Mouse (Mus musculus) myocyte (in vitro differentiated cells): ENCODE measurements around the gene Edem3. TPM values are rescaled to one million over a fixed set of nuclear protein-coding genes. Genes with fewer than 3 reads are reported as not detected.

Experiments
- H3K27me3 ChIP-seq: one replicate; pipeline ENCODE4 v1.6.1; 2011; ENCODE audit not compliant: control insufficient read depth, insufficient read depth, insufficient read length
- H3K36me3 ChIP-seq: one replicate; pipeline ENCODE4 v1.6.1; 2011; ENCODE audit not compliant: control insufficient read depth, insufficient read depth
- H3K4me2 ChIP-seq: one replicate; pipeline ENCODE4 v1.6.1; 2011; ENCODE audit warnings: low read depth, control low read depth
- H3K4me3 ChIP-seq: one replicate; pipeline ENCODE4 v1.5.1; 2011; ENCODE audit warnings: mild to moderate bottlenecking, control low read depth, moderate library complexity
- H3K79me2 ChIP-seq: one replicate; pipeline ENCODE4 v1.6.1; 2011; ENCODE audit not compliant: control insufficient read depth, insufficient read depth
- H3ac ChIP-seq: one replicate; pipeline ENCODE4 v1.6.1; 2011; ENCODE audit not compliant: control insufficient read depth, insufficient read length
- CEBPB ChIP-seq: IDR thresholded peaks from 2 replicates; pipeline ENCODE4 v1.6.1; 2011; ENCODE audit warnings: mild to moderate bottlenecking, moderate library complexity; ENCODE audit not compliant: poor library complexity, insufficient read depth, severe bottlenecking
- E2F4 ChIP-seq: IDR thresholded peaks from one replicate; pipeline ENCODE4 v1.6.1; 2011; ENCODE audit warnings: mild to moderate bottlenecking, control low read depth, moderate library complexity; ENCODE audit not compliant: insufficient read depth
- MAX ChIP-seq: IDR thresholded peaks from one replicate; pipeline ENCODE4 v1.6.1; 2011; ENCODE audit warnings: low read depth, mild to moderate bottlenecking, control low read depth
- MYOD1 ChIP-seq, 3 experiments: IDR thresholded peaks; one replicate each; pipeline ENCODE4 v1.6.1; 2011; ENCODE audit warnings: control low read depth in 2 of 3, low read depth in 2 of 3, mild to moderate bottlenecking in 2 of 3, moderate library complexity in 1 of 3; ENCODE audit not compliant: insufficient read length in 2 of 3, control insufficient read depth in 1 of 3
- MYOG ChIP-seq, 3 experiments: IDR thresholded peaks; one replicate each; pipeline ENCODE4 v1.6.1; 2011; ENCODE audit warnings: control low read depth in 2 of 3, low read depth in 2 of 3, mild to moderate bottlenecking in 2 of 3; ENCODE audit not compliant: insufficient read length in 2 of 3, control insufficient read depth in 1 of 3, insufficient read depth in 1 of 3
- POLR2A ChIP-seq: IDR thresholded peaks from one replicate; pipeline ENCODE4 v1.6.1; 2011; ENCODE audit warnings: low read depth, mild to moderate bottlenecking, control low read depth, moderate library complexity; ENCODE audit not compliant: insufficient read length
- POLR2AphosphoS2 ChIP-seq: IDR thresholded peaks from one replicate; pipeline ENCODE4 v1.6.1; 2011; ENCODE audit warnings: low read depth, control low read depth; ENCODE audit not compliant: insufficient read length
- REST ChIP-seq: IDR thresholded peaks from one replicate; pipeline ENCODE4 v1.6.1; 2011; ENCODE audit warnings: mild to moderate bottlenecking, control low read depth, moderate library complexity; ENCODE audit not compliant: insufficient read depth, insufficient read length
- SRF ChIP-seq: IDR thresholded peaks from one replicate; pipeline ENCODE4 v1.6.1; 2011; ENCODE audit warnings: low read depth; ENCODE audit not compliant: control insufficient read depth, insufficient read length
- TCF12 ChIP-seq: IDR thresholded peaks from one replicate; pipeline ENCODE4 v1.6.1; 2011; ENCODE audit warnings: mild to moderate bottlenecking, control low read depth; ENCODE audit not compliant: poor library complexity, insufficient read depth, severe bottlenecking
- TCF3 ChIP-seq: IDR thresholded peaks from one replicate; pipeline ENCODE4 v1.6.1; 2011; ENCODE audit warnings: low read depth, control low read depth; ENCODE audit not compliant: insufficient read length
- USF1 ChIP-seq: IDR thresholded peaks from one replicate; pipeline ENCODE4 v1.6.1; 2011; ENCODE audit warnings: low read depth, mild to moderate bottlenecking, control low read depth, moderate library complexity
- polyA plus RNA-seq: library from polyadenylated mRNA; unstranded; fragments of >200 nt; fragmentation: generic; extraction: Trizol; gene quantifications from one replicate; pipeline ENCODE4 v1.2.1, GENCODE M21; 2012; ENCODE audit warnings: missing spikeins

The Edem3 gene
- polyA plus RNA-seq, 1 experiment = 10.0 TPM

DNA sequence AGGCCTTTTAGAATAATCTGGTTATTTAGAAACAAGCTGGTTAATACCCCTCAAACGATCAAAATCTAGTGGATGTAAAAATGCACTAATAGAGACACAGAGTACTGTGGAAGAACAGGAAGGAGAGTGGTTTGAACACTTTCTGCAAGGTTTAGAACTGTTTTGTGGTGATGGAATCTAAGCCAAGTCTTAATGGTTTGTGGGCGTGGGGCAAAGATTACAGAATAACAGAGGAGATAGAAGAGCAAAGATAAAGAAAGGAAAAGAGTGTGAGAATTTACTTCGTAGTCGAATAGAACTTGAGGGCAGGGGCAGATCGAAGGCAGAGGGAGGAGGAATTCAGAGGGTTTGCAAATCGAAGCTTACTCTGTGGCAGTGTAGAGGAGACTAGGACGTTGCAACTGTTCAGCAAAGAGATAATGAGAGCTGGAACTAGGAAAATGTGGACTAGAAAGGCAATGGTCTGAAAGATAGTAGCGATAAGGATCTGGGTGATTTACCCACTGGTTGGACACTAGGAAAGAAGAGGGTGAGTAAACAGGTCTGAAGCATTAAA lies 1.7 kb upstream of the Edem3 start:
- H3K27me3 ChIP-seq = no peaks in the 10 kb centered on the region
- H3K79me2 ChIP-seq = peaks cover 28% of the 10 kb centered on the region
- H3K4me2 ChIP-seq = no peak overlapping the region
- no peak overlapping the region for H3K4me3 ChIP-seq
- H3K36me3 ChIP-seq = no peaks in the 10 kb centered on the region
- no peak for TF ChIP-seq E2F4
- TF ChIP-seq TCF3 = no peak
- no peak for TF ChIP-seq SRF
- TF ChIP-seq CEBPB = no peak
- no peak for TF ChIP-seq USF1
- no peak for TF ChIP-seq POLR2AphosphoS2
- H3ac ChIP-seq = no peak overlapping the region

DNA sequence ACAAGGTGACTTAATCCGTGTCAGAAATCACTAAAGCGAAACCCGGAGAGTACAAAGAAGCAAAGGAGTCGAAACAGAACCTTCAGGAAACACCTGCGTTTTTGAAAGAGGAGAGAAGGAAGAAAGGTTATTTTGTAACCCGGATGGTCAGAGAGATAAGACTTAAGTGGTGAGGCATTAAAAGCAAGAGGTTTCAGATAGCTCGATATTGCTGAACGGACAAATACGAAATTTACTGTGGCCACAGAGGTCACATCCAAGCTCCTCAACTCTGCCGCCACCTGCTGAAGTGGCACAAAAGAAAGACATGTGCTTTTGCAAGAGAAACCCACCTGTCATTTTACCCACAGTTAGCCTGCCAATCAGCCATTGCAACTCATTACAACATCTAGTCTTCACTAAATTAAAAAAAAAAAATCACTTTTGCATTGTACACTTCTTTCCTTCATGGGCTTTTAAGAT lies 1.1 kb upstream of the Edem3 start:
- H3K36me3 ChIP-seq = no peaks in the 10 kb centered on the region
- TF ChIP-seq SRF (no peak), USF1 (no peak), CEBPB (peak; percentile 79), MYOD1 (IDR thresholded peaks at IDR 0.05; ENCODE audit: control insufficient read depth in 1 of 3, insufficient read length in 2 of 3, low read depth in 2 of 3) (peak in 1 of 3 experiments; percentile 36), TCF12 (no peak), MYOG (IDR thresholded peaks at IDR 0.05; ENCODE audit: control insufficient read depth in 1 of 3, insufficient read depth in 1 of 3, insufficient read length in 2 of 3, low read depth in 2 of 3) (peak in 1 of 3 experiments; percentile 46)
- H3ac ChIP-seq = no peak overlapping the region
- H3K4me2 ChIP-seq = peak overlapping the region; percentile 85
- H3K4me3 ChIP-seq = peak overlapping the region; percentile 77
- H3K79me2 ChIP-seq = peaks cover 34% of the 10 kb centered on the region
- H3K27me3 ChIP-seq = no peaks in the 10 kb centered on the region

DNA sequence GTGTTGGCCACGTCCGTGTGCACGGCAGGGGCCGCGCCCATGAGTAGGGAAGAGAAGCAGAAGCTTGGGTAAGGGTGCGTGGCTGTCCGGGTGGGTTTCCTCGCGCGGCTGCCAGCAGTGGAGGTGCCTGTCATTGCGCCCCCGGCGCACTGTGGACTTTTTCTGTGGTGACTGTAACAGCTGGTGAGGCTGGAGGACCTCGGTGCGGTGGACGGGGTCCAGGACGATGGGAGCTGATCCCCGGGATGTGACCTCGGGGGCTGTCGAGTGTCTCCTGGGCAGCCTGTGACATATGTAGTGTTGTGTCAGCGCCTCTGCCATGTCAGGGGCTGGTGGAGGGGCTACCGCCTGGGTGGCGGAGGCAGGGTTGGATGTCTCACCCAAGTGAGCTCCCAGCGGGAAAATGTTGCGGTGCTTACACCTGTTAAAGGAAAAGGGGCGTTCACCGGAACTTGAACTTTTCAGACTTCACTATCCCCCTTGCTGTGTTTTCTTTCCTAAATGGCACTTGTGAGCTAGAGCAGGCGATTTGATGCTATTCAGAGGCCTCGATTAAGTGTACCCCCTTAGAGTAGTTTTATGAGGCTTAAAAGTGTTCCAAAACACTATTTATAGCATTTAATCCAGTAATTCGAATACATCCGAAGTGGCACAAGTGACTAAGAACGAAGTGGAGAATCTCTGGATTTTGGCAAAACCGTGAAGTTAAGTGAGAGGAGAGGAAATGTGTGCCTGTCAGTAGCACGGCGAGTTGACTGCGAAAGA lies 671 bp downstream of the Edem3 start:
- peak overlapping the region; percentile 89 for H3ac ChIP-seq
- TF ChIP-seq MAX (no peak), POLR2A (no peak), MYOD1 (IDR thresholded peaks at IDR 0.05; ENCODE audit: control insufficient read depth in 1 of 3, insufficient read length in 2 of 3, low read depth in 2 of 3) (peak in 1 of 3 experiments; percentile 66), MYOG (IDR thresholded peaks at IDR 0.05; ENCODE audit: control insufficient read depth in 1 of 3, insufficient read depth in 1 of 3, insufficient read length in 2 of 3, low read depth in 2 of 3) (peak in 2 of 3 experiments; percentile 53 to 72), SRF (no peak), TCF3 (no peak), REST (no peak), USF1 (no peak), TCF12 (no peak), POLR2AphosphoS2 (no peak)
- peaks cover 3% of the 10 kb centered on the region for H3K36me3 ChIP-seq
- peaks cover 37% of the 10 kb centered on the region for H3K79me2 ChIP-seq
- H3K4me3 ChIP-seq = peak overlapping the region; percentile 77
- H3K27me3 ChIP-seq = no peaks in the 10 kb centered on the region
- H3K4me2 ChIP-seq = peak overlapping the region; percentile 95

DNA sequence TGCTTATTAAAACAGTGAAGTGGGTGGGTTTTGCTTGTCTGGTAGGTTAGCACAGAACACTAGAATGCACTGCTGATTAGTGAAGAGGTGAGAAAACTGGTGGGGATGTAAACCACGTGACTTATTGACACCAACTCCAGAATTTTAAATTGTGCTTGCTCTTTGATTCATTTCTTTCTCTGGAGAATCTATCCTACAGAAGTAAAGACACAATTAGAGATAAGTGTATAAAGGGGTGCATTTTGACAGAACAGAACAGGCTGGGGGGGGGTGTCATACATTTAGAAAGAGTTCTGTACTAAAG lies 1.2 kb downstream of the Edem3 start:
- Histone ChIP-seq H3K4me3 (peak overlapping the region; percentile 77), H3ac (peak overlapping the region; percentile 89), H3K79me2 (peaks cover 37% of the 10 kb centered on the region), H3K4me2 (peak overlapping the region; percentile 95), H3K36me3 (peaks cover 8% of the 10 kb centered on the region), H3K27me3 (no peaks in the 10 kb centered on the region)
- no peak for TF ChIP-seq TCF12
- peak; percentile 47 for TF ChIP-seq USF1

DNA sequence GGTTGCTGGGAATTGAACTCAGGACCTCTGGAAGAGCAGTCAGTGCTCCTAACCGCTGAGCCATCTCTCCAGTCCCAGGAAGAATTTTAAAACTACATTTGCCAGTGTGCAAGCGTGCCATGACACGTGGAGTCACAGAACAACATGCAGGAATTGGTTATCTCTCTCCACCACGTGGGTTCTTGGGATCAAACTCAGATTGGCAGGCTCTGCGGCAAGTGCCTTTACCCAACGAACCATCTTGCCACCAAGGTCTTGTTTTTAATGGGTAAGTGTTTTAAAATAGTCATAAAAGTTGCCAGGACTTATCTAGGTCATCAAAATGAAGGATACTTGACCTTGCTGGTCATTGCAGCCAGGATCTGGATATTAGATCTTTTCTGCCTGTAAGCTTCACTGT lies 3.1 kb downstream of the Edem3 start:
- TF ChIP-seq CEBPB = no peak
- TF ChIP-seq MAX = no peak
- no peak for TF ChIP-seq SRF
- no peak for TF ChIP-seq TCF12
- no peak for TF ChIP-seq E2F4
- no peak for TF ChIP-seq TCF3
- TF ChIP-seq POLR2AphosphoS2 = no peak
- TF ChIP-seq USF1 = no peak
- TF ChIP-seq POLR2A = no peak
- no peak for TF ChIP-seq MYOG (IDR thresholded peaks at IDR 0.05; ENCODE audit: control insufficient read depth in 1 of 3, insufficient read depth in 1 of 3, insufficient read length in 2 of 3, low read depth in 2 of 3)
- no peak for TF ChIP-seq MYOD1 (IDR thresholded peaks at IDR 0.05; ENCODE audit: control insufficient read depth in 1 of 3, insufficient read length in 2 of 3, low read depth in 2 of 3)
- TF ChIP-seq REST = no peak
- H3ac ChIP-seq = no peak overlapping the region
- H3K79me2 ChIP-seq = peaks cover 37% of the 10 kb centered on the region
- no peak overlapping the region for H3K4me3 ChIP-seq
- no peak overlapping the region for H3K4me2 ChIP-seq
- peaks cover 15% of the 10 kb centered on the region for H3K36me3 ChIP-seq
- no peaks in the 10 kb centered on the region for H3K27me3 ChIP-seq
